Mouse (Mus musculus) megakaryocyte-erythroid progenitor cell, adult 5 weeks (primary cell): Measurements from ENCODE around the gene Cfap157. TPM values are rescaled to one million over a fixed set of nuclear protein-coding genes. Genes with fewer than 3 reads are reported as not detected.

Experiments
- polyA plus RNA-seq: library from polyadenylated mRNA; stranded (reverse); fragments of >175 nt; gene quantifications from 2 replicates; pipeline ENCODE4 v1.2.3, GENCODE M21; 2012

Cfap157 gene
- not detected in 2 replicates for polyA plus RNA-seq

GRCm38 (mm10) chr2:32784048-32784681 is at the start of gene Cfap157:
Gene Cfap157 (minus strand): TSS chr2:32784428.

GRCm38 (mm10) chr2:32775359-32776074 is 8.7 kb downstream of the Cfap157 start, which contains the start of the genes Ttc16 and Ptrh1:
Gene Ttc16 (minus strand): TSS chr2:32775633.
Gene Ptrh1 (plus strand): TSS chr2:32775786.

GRCm38 (mm10) chr2:32757056-32757845 is 27.0 kb downstream of the Cfap157 start, which contains the start of gene Tor2a:
Gene Tor2a (plus strand): TSS chr2:32757234.

GRCm38 (mm10) chr2:32740916-32741272 is 43.3 kb downstream of the Cfap157 start, which contains the start of gene 6330409D20Rik:
Gene 6330409D20Rik (minus strand): TSS chr2:32741016.

Other genes starting within 250 kb of the Cfap157 start
- 11.1 and 12.4 TPM in 2 replicates for gene Fam102a, start 249.1 kb downstream of the Cfap157 start, polyA plus RNA-seq
- gene Dpm2, start 213.6 kb downstream of the Cfap157 start, polyA plus RNA-seq: 7.6 and 9.2 TPM in 2 replicates
- 0.05 TPM in 1 of 2 replicates, not detected in the other for gene Pip5kl1, start 209.6 kb downstream of the Cfap157 start, polyA plus RNA-seq
- not detected in 2 replicates for gene 9430097D07Rik, start 208.7 kb downstream of the Cfap157 start, polyA plus RNA-seq
- gene St6galnac4, start 197.3 kb downstream of the Cfap157 start, polyA plus RNA-seq: 50.3 and 53.0 TPM in 2 replicates
- gene St6galnac6, start 184.7 kb downstream of the Cfap157 start, polyA plus RNA-seq: 45.6 and 49.4 TPM in 2 replicates
- gene Ak1, start 162.7 kb downstream of the Cfap157 start, polyA plus RNA-seq: 1.7 and 1.8 TPM in 2 replicates
- gene Eng, start 137.8 kb downstream of the Cfap157 start, polyA plus RNA-seq: 118 and 140 TPM in 2 replicates
- 78.9 and 81.0 TPM in 2 replicates for gene Fpgs, start 80.3 kb downstream of the Cfap157 start, polyA plus RNA-seq
- gene Cdk9, start 71.4 kb downstream of the Cfap157 start, polyA plus RNA-seq: 176 and 211 TPM in 2 replicates
- gene Sh2d3c, start 63.4 kb downstream of the Cfap157 start, polyA plus RNA-seq: 27.2 and 35.4 TPM in 2 replicates
- gene 6330409D20Rik, start 43.4 kb downstream of the Cfap157 start, polyA plus RNA-seq: not detected in 2 replicates
- gene Tor2a, start 27.2 kb downstream of the Cfap157 start, polyA plus RNA-seq: 52.2 and 76.1 TPM in 2 replicates
- gene Ttc16, start 8.8 kb downstream of the Cfap157 start, polyA plus RNA-seq: 0.08 and 0.30 TPM in 2 replicates
- 4.8 and 6.7 TPM in 2 replicates for gene Ptrh1, start 8.6 kb downstream of the Cfap157 start, polyA plus RNA-seq
- 5.4 and 8.4 TPM in 2 replicates for gene Stxbp1, start 62.8 kb upstream of the Cfap157 start, polyA plus RNA-seq
- 51.5 and 55.0 TPM in 2 replicates for gene Fam129b, start 91.7 kb upstream of the Cfap157 start, polyA plus RNA-seq
- 2,433 and 2,621 TPM in 2 replicates for gene Rpl12, start 177.1 kb upstream of the Cfap157 start, polyA plus RNA-seq
- 7.9 and 8.8 TPM in 2 replicates for gene Lrsam1, start 177.2 kb upstream of the Cfap157 start, polyA plus RNA-seq
- 47.2 and 49.6 TPM in 2 replicates for gene Slc2a8, start 197.7 kb upstream of the Cfap157 start, polyA plus RNA-seq